Mouse (Mus musculus) frontal cortex, postnatal 25 days (tissue): ENCODE results near the gene Met.

Experiments used
- DNase-seq, 2 experiments: peaks; one replicate each; pipeline ENCODE4 v3.0.0; 2022; ENCODE audit warnings: low spot score in 2 of 2

Met gene

GRCm38 (mm10) chr6:17491502-17491901, 27.9 kb downstream of the Met start:
- DNase-seq: no peak

GRCm38 (mm10) chr6:17492062-17492461, 28.5 kb downstream of the Met start:
- DNase-seq: no peak

- DNase-seq: no peak
These were observed 31.8 kb downstream of the Met start for GRCm38 (mm10) chr6:17495413-17495812.

GRCm38 (mm10) chr6:17497366-17497765, 33.8 kb downstream of the Met start:
- DNase-seq: no peak

GRCm38 (mm10) chr6:17498801-17499200, 35.2 kb downstream of the Met start:
- DNase-seq: no peak

- no peak for DNase-seq
These were observed 37.8 kb downstream of the Met start for GRCm38 (mm10) chr6:17501440-17501839.

- no peak for DNase-seq
These were observed 38.7 kb downstream of the Met start for GRCm38 (mm10) chr6:17502311-17502710.

DNA sequence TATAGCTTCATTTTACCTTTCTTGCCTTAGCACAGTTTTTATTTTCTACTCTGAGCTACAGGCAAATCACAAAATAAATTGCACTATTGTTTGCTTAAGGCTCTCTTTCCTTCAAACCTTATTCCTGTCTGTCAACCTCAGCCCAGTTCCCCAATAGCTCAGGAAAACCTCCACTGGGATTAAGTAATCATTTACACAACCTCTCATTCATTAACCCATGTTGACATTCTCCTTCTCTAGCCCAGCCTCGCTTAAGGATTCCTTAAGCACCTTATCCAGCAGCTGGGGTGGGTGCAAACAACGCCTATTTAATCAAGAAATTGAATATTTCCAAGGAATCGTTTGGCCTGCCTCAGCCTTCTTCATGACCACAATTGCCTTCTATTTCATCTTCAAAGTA, 40.1 kb downstream of the Met start:
- no peak for DNase-seq

- DNase-seq: no peak
These were observed 41.9 kb downstream of the Met start for GRCm38 (mm10) chr6:17505530-17505929.

DNA sequence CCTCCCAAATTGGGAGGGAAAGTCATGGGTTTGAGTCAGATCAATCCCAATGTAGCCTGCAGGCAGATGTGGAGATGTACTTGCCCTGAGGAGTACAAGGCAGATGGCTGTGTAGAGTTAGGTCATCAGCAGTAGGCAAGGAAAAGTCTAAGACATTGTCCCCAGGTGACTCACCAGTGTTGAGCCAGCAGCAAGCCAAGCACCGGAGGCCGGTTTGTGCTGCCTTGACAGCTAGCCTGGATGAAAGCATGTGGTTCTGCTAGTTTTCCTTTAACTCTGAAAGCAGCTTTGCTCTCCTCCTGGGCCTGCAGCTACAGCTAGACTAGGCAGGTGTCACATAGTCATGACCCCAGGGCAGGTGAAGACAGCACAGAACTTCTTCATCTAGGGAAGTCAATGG, 43.2 kb downstream of the Met start:
- no peak for DNase-seq

GRCm38 (mm10) chr6:17508184-17508583, 44.6 kb downstream of the Met start:
- DNase-seq: no peak

DNA sequence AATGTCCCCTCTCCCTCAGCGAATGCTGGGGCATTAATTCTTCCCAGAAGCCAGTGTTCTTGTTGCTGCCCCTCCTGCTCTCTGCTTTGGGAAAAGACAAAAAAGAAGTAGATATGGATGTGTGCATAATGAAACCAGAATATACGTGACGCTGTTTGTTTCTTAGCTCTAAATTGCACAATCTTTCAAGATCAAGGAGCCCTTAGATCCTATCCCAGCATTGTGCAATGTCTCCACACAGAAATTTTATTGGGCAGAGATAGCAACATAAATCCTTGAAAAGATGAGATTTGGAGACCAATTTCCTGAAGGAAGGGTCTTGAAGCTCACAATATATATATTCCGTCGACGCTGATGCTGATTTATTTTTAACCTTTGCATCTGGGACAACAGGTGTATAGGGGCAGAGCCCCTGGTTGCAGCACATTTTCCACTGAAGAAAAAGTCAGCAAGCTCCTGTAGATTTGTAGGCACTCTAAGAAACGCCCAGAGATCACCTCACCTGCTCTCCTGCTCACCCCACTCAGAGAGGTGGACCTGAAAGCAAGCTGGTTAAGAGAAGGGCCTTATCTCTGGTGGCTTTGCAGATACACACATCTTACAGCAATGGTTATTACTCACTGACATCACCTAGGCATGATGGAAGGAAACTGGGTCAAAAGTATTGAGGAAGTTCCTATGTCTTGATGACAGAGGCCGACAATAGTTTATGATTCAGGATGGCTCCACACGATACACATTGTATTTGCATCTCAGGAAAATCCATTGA, 45.2 kb downstream of the Met start:
- DNase-seq: no peak

- no peak for DNase-seq
These were observed 49.8 kb downstream of the Met start for GRCm38 (mm10) chr6:17513381-17513780.

DNA sequence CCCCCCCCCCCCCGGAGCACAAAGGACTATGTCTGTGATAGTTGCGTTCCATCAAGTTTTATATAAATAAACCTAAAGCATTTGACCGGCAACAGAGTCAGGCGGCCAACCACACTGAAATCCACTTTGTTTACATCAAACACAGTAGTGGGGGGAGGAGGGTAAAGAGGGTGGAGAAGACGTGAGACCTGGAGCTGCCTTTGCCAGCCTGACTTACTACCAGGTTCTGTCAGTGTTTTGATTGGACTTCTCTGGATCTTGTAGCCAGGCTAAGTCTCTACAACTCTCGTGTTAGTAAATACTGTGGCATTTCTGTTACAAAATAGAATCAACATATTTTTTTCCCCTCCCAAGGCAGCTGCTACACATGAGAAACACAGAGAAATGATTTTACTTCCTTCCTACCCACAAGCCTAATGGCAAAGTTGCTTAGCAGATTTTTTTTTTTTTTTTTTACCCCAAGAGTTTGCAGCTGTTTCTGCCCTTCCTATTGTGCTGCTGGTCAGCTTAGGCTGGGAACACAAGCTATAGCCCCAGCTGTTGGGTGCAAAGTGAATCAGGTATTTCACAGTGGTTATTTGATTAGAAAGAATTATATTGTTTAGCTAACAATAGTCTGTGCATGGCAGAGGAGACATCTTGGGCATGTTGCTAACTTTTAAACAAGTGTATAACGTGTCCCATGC, 52.3 kb downstream of the Met start:
- no peak for DNase-seq

DNA sequence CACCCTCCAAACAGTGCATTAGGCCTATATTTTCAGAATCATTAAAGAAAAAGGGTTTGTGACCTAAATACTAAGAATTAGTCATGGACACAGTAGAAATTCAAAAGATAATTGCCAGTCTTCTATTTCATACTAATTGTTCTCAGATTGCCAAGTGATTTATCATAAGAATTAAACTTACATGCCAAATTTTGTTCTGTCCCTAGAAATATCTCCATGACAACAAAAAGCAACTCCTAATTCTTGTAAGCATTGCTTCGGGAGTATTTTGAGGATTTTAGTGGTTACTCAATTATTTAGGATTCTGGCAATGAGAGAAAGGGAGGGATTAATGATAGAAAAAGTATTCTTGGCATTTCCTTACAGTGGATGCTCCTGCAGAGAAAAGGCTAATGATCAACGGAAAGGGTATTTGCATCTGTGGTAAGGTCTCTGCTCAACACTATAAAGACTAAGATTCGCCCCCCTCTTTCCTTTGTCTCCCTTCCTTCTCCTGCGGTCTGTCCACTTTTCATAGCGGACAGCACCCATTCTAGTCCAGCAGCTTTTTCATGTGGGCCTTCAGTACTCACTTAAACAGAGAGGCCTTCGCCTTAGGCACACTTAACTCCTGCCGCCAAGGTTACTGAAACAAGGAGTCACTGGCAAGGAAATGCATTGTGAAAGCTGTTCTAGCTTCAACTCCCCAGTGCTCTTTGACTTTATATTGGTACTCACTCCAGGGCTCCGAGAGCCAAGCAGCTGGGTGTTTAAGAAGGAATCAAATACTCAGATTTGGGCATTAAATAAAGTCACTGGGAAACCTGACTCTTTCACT, 58.5 kb downstream of the Met start:
- no peak for DNase-seq

DNA sequence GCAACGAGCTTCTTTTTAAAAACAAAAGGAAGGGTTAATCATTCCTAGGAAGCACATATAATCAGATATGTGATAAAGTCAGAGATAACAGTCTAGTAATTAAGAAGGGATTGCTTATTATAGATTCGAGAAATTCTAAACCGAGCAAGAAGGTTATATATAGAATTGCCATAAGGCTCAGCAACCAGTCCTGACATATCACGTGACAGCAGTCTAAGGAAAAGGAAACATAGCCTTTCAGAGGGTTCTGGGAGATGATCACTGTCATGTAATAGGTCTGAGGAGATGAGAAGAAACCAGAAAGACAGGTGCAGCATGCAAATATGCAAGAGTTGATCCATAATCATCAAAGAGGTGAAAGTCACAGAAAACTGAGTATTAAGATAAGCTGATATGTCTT, 59.3 kb downstream of the Met start:
- no peak for DNase-seq

GRCm38 (mm10) chr6:17529490-17530269, 66.1 kb downstream of the Met start:
- no peak for DNase-seq

DNA sequence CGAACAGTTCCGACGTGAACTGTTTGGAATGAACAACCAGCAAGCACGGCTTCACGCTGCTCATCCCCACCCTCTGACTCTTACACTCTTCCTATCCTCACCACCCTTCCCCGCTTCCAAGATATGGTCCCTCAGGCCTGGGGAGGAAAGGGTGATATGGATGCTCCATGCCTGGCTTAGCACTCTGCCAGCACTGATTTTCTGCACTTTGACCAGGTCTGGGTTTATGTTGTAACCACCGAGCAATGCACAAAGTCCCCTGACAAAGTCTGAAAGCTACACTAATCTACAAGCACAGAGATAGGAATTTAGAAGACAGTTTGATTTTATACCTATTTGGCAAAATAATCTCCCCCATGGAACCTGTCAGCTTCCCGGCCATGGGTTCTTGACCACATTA, 78.0 kb downstream of the Met start:
- no peak for DNase-seq

DNA sequence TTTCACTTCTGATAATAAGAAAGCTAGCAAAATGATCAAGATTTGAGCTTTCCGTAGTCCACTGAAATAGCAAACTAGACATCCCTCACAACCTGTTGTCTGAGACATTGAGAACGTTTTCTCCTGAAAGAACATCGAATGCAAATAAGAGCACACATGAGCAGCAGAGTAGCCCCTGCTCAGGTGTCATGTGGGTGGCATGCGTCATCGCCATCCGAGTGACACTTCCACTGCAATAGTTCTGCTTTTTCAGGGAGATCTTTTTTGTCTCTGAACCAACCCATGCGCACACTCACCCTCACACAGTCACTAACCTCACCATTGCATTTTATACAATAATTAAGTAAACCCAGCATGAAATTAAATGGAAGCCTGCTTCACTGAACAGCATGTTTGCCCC, 78.8 kb downstream of the Met start:
- no peak for DNase-seq

- no peak for DNase-seq
These were observed 81.9 kb downstream of the Met start for GRCm38 (mm10) chr6:17545480-17545879.

GRCm38 (mm10) chr6:17546341-17546740, 82.7 kb downstream of the Met start:
- DNase-seq: no peak

- no peak for DNase-seq
These were observed 83.2 kb downstream of the Met start for GRCm38 (mm10) chr6:17546825-17547224.
